Mouse (Mus musculus): ENCODE results near the gene Atmin.

- TF ChIP-seq CTCF (IDR thresholded peaks at IDR 0.05; ENCODE audit: low read depth): no peak
- no peak for TF ChIP-seq EP300 (optimal IDR thresholded peaks at IDR 0.05)
Observed at GRCm38 (mm10) chr8:116923526-116923925, 19.7 kb upstream of the Atmin start.

Data from stomach, postnatal 0 days (tissue).